Mouse (Mus musculus): ENCODE data around the gene Zfp334. TPM values are rescaled to one million over a fixed set of nuclear protein-coding genes. Genes with fewer than 3 reads are reported as not detected.

The Zfp334 gene
- polyA plus RNA-seq, 1 experiment from 2014 or later = 10.9 TPM

DNA sequence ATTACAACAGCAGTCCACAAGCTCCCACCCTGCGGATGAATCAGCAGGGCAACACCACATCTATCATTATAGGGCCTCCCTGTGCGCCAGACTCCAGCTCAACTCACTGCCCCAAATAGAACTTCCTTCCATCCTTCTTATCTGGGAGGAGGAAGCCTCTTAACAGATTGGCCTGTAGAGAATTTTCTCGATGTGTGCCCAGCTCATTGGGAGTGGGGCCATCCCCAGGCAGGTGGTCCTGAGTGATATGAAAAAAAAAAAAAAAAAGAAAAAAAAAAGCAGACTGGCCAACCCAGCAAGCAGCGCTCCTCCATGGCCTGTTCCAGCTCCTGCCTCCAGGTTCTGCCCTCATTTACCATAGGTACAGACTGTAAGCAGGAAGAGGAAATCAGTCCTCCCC is 12.1 kb downstream of the Zfp334 start:
- Histone ChIP-seq H3K4me1 (ENCODE audit: insufficient read depth) (no peaks in the 10 kb centered on the region; the same call in 1 of the 2 replicates), H3K27me3 (ENCODE audit: insufficient read depth, low read length) (no peaks in the 10 kb centered on the region), H3K9ac (no peak overlapping the region), H3K9me3 (ENCODE audit: low read depth, low read length) (peaks cover 8% of the 10 kb centered on the region; the same call in 1 of the 2 replicates), H3K27ac (ENCODE audit: low read depth) (no peak overlapping the region), H3K36me3 (ENCODE audit: insufficient read depth) (peaks cover 58% of the 10 kb centered on the region), H3K4me2 (no peak overlapping the region), H3K4me3 (ENCODE audit: low read depth, low read length) (no peak overlapping the region)
- 50% methylated on average over 4 of the region's 4 CpGs for WGBS
- no peak for TF ChIP-seq CTCF (IDR thresholded peaks at IDR 0.05; ENCODE audit: low read depth)
- ATAC-seq (ENCODE audit: insufficient read depth) (no peak), DNase-seq (peak; percentile 19)

DNA sequence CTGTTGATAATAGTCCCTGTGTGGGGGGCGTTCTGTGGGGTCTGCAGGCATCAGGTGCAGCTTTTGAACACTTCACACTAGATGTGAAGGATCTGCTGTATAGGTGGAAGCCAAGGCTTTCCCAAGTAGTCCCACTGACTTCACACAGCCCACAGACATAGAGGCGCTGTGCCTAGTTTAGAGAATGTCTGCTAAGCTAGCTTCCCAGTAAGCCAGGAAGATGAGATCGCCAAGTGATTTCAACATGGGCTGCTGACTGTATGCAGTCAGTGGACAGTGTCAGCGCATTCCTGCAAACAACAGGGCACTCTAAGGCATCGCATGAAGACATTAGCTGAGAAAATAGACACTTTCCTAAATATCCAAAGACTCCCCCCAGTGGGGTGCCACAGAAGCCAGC is 12.6 kb downstream of the Zfp334 start:
- H3K9ac ChIP-seq = no peak overlapping the region
- WGBS = 90% methylated on average over 5 of the region's 5 CpGs
- H3K4me1 ChIP-seq (ENCODE audit: insufficient read depth) = no peaks in the 10 kb centered on the region; the same call in 1 of the 2 replicates
- ATAC-seq (ENCODE audit: insufficient read depth) (no peak), DNase-seq (no peak)
- no peak overlapping the region for H3K27ac ChIP-seq (ENCODE audit: low read depth)
- peaks cover 3% of the 10 kb centered on the region; the same call in 1 of the 2 replicates for H3K9me3 ChIP-seq (ENCODE audit: low read depth, low read length)
- H3K36me3 ChIP-seq (ENCODE audit: insufficient read depth) = peaks cover 53% of the 10 kb centered on the region
- no peak overlapping the region for H3K4me2 ChIP-seq
- TF ChIP-seq CTCF (IDR thresholded peaks at IDR 0.05; ENCODE audit: low read depth) = no peak
- no peak overlapping the region for H3K4me3 ChIP-seq (ENCODE audit: low read depth, low read length)
- H3K27me3 ChIP-seq (ENCODE audit: insufficient read depth, low read length) = no peaks in the 10 kb centered on the region

DNA sequence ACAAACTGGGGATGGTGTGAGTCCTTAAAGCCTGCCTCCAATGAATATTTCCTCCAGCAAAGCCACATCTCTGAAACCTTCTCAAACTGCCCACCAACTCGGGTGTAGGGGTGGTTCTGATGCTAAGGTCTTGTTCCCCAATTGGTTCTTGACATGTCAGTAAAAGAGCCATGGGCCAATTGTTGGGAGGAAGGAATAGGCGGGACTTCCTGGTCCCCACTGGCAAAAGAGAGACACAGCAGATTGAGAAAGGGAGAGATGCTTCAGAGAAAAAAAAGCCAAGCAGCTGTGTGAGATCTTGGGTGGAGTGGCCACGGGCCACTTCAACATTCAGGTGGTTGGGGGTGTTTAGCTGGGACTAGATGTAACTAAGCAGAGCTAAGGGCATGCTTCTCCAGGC is 17.0 kb downstream of the Zfp334 start:
- DNase-seq = peak; percentile 20
- H3K4me3 ChIP-seq (ENCODE audit: low read depth, low read length) = no peak overlapping the region
- peaks cover 10% of the 10 kb centered on the region; the same call in 1 of the 2 replicates for H3K27me3 ChIP-seq (ENCODE audit: insufficient read depth, low read length)
- no peak overlapping the region for H3K4me2 ChIP-seq
- H3K36me3 ChIP-seq (ENCODE audit: insufficient read depth) = peaks cover 14% of the 10 kb centered on the region; the same call in 1 of the 2 replicates
- no peak for ATAC-seq (ENCODE audit: insufficient read depth)
- H3K9me3 ChIP-seq (ENCODE audit: low read depth, low read length) = no peaks in the 10 kb centered on the region
- 25% methylated on average over 3 of the region's 3 CpGs for WGBS
- H3K27ac ChIP-seq (ENCODE audit: low read depth) = no peak overlapping the region
- no peak for TF ChIP-seq CTCF (IDR thresholded peaks at IDR 0.05; ENCODE audit: low read depth)
- H3K9ac ChIP-seq = no peak overlapping the region
- H3K4me1 ChIP-seq (ENCODE audit: insufficient read depth) = peaks cover 11% of the 10 kb centered on the region

DNA sequence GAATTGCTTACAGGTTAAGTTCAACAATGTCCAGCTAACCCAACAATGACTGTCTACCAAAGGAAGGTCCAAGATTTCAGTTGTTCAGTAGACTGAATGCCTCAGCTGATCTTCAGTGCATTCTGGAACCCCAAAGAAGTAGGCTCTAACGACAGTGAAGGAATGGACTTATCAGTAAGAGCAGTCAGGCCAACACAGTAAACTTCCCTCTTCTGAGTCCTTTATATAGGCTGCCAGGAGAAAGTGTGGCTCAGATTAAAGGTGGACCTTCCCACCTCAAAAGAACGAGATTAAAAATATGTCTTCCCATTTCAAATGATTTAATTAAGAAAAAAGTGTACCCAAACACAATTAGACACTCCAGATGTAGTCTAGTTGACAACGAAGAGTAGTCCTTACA is 17.7 kb downstream of the Zfp334 start:
- 68% methylated on average over 3 of the region's 3 CpGs for WGBS
- Histone ChIP-seq H3K4me1 (ENCODE audit: insufficient read depth) (peaks cover 11% of the 10 kb centered on the region), H3K9ac (no peak overlapping the region), H3K9me3 (ENCODE audit: low read depth, low read length) (no peaks in the 10 kb centered on the region), H3K4me3 (ENCODE audit: low read depth, low read length) (no peak overlapping the region), H3K27ac (ENCODE audit: low read depth) (no peak overlapping the region), H3K4me2 (no peak overlapping the region), H3K27me3 (ENCODE audit: insufficient read depth, low read length) (peaks cover 10% of the 10 kb centered on the region; the same call in 1 of the 2 replicates), H3K36me3 (ENCODE audit: insufficient read depth) (peaks cover 9% of the 10 kb centered on the region; the same call in 1 of the 2 replicates)
- ATAC-seq (ENCODE audit: insufficient read depth) (no peak), DNase-seq (no peak)
- TF ChIP-seq CTCF (IDR thresholded peaks at IDR 0.05; ENCODE audit: low read depth) = no peak

DNA sequence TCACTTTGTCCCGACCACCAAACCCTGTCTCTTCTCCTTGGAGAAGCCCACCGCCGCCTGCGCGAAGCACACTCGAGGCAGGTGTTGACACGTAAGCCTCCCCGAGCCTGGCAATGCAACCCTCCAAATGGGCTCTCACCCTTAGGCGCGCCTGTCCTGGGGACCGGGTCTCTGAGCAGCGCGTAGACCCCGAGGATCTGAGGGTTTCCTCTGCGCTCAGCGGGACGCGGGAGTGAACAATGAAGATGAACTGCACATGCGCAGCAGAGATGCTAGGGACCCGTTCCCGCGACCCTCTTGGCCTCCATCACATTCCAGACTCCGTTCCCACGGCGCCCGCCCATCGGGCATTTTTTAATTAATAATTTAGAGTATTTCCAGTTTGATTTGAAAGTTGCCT is 19.6 kb downstream of the Zfp334 start, which contains the start of gene Zfp663:
Gene Zfp663, minus strand, starts transcription at position 234 of the 400 bp plus-strand sequence.
- Histone ChIP-seq H3K27me3 (ENCODE audit: insufficient read depth, low read length) (peaks cover 16% of the 10 kb centered on the region; the same call in 1 of the 2 replicates), H3K9me3 (ENCODE audit: low read depth, low read length) (no peaks in the 10 kb centered on the region), H3K4me1 (ENCODE audit: insufficient read depth) (peaks cover 11% of the 10 kb centered on the region), H3K36me3 (ENCODE audit: insufficient read depth) (no peaks in the 10 kb centered on the region), H3K4me2 (peak within 1 kb of the TSS; percentile 55), H3K4me3 (ENCODE audit: low read depth, low read length) (peak within 1 kb of the TSS; percentile 23), H3K9ac (no peak within 1 kb of the TSS), H3K27ac (ENCODE audit: low read depth) (no peak within 1 kb of the TSS)
- TF ChIP-seq CTCF (IDR thresholded peaks at IDR 0.05; ENCODE audit: low read depth) = no peak
- ATAC-seq (ENCODE audit: insufficient read depth) (no peak), DNase-seq (peak; percentile 40)
- 1% methylated on average over 27 of the region's 27 CpGs for WGBS

DNA sequence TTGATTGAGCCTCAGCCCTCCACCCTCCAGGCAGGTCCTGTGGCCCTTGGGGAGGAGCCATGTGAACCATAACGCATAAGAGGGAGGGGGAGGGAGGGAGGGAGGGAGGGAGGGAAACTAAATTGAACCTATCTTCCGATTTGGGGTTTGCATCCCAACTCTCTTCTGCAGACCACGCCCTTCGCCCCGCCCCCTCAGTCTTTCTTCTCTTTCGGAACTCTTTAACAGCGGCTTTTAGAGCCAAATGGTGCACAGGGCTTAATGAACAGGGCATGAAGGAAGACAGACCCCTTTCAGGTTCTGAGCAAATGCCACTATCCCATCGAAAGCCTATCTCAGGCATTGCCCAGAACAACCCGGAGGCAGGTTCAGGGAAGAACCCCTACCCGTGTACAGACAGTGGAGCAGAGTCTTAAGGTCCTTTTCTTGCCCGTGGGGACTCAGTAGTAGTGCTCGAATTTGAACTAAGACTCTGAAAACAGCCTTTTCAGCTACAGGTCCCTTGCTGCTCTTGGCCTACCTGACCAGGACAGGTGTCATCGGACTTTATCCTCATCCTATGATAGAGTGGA is 20.1 kb downstream of the Zfp334 start:
- no peak for TF ChIP-seq CTCF (IDR thresholded peaks at IDR 0.05; ENCODE audit: low read depth)
- ATAC-seq (ENCODE audit: insufficient read depth) (no peak), DNase-seq (peak; percentile 44)
- Histone ChIP-seq H3K9ac (no peak overlapping the region), H3K27me3 (ENCODE audit: insufficient read depth, low read length) (peaks cover 16% of the 10 kb centered on the region; the same call in 1 of the 2 replicates), H3K27ac (ENCODE audit: low read depth) (no peak overlapping the region), H3K9me3 (ENCODE audit: low read depth, low read length) (no peaks in the 10 kb centered on the region), H3K36me3 (ENCODE audit: insufficient read depth) (no peaks in the 10 kb centered on the region), H3K4me3 (ENCODE audit: low read depth, low read length) (peak overlapping the region; percentile 23), H3K4me2 (peak overlapping the region; percentile 55), H3K4me1 (ENCODE audit: insufficient read depth) (peaks cover 11% of the 10 kb centered on the region)
- 3% methylated on average over 13 of the region's 13 CpGs for WGBS

DNA sequence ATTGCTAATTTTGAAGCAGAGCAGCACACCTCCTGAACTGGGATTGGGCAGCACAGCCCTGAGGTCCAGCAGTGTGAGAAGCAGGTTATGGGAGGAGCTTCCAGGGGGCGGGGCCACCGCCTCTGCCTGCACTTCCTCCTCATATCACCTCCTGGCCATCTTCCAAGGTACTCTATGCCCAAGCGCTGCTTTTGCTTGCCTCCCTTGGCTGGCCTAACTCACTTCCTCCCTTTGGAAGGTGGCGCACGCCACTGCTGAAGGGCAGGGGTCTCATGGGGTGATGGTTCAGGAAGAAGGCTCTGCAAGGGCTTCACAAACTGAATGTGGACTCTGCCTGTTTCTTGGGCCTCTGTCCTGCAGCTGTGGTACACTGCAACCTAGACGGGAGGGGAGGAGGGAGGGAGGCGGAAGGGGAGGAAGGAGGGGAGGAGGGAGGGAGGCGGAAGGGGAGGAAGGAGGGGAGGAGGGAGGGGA is 21.0 kb downstream of the Zfp334 start:
- Histone ChIP-seq H3K9me3 (ENCODE audit: low read depth, low read length) (no peaks in the 10 kb centered on the region), H3K4me3 (ENCODE audit: low read depth, low read length) (no peak overlapping the region), H3K27ac (ENCODE audit: low read depth) (no peak overlapping the region), H3K27me3 (ENCODE audit: insufficient read depth, low read length) (peaks cover 16% of the 10 kb centered on the region; the same call in 1 of the 2 replicates), H3K4me2 (peak overlapping the region; percentile 40; the same call in 1 of the 2 replicates), H3K36me3 (ENCODE audit: insufficient read depth) (no peaks in the 10 kb centered on the region), H3K4me1 (ENCODE audit: insufficient read depth) (peaks cover 11% of the 10 kb centered on the region), H3K9ac (no peak overlapping the region)
- TF ChIP-seq CTCF (IDR thresholded peaks at IDR 0.05; ENCODE audit: low read depth) = no peak
- 4% methylated on average over 5 of the region's 8 CpGs for WGBS
- peak; percentile 76 for ATAC-seq (ENCODE audit: insufficient read depth)
- DNase-seq = peak; percentile 87
